Comparison of ENCODE assay signal across 10 mouse cellular contexts in genomic region chr6:33405562-33406275, GRCm38 (mm10).
DNase-seq lines count a peak whose midpoint lies in the region; ATAC-seq and TF ChIP-seq lines count a peak whose summit lies in the region.
"Had no signal": no experiment of that assay in that cellular context is flagged by ENCODE, and none has a peak within 500 bp of the region (broad histone marks: within the 10 kb centered on the region; RNA-seq: fewer than 3 reads in every experiment).

No protein-coding gene starts in this region.

- WGBS in forebrain, embryonic 15.5 days, result 29% methylated on average over 4 of the region's 4 CpGs
- 54% methylated on average over 4 of the region's 4 CpGs for WGBS in forebrain, embryonic 11.5 days
- WGBS in lung, embryonic 14.5 days, result 62% methylated on average over 4 of the region's 4 CpGs
- WGBS in neural tube, embryonic 15.5 days, result 58% methylated on average over 4 of the region's 4 CpGs

- DNase-seq in forebrain, embryonic 11.5 days (ENCODE audit: low spot score), result no peak
- DNase-seq in lung, embryonic 14.5 days, result peak; percentile 64
- DNase-seq in lung, adult 18-20 months, result no peak
- peak; percentile 81 for DNase-seq in brain, adult 2 months (ENCODE audit: low read depth, low spot score)
- DNase-seq in adrenal gland, postnatal 10 days, result no peak
- DNase-seq: liver, embryonic 13.5 days had no signal

- no peaks in the 10 kb centered on the region for H3K9me3 ChIP-seq in forebrain, embryonic 15.5 days
- no peaks in the 10 kb centered on the region for H3K9me3 ChIP-seq in forebrain, embryonic 11.5 days (ENCODE audit: control insufficient read depth, low read length)
- no peaks in the 10 kb centered on the region for H3K9me3 ChIP-seq in lung, embryonic 14.5 days (ENCODE audit: low read depth, low read length)
- H3K9me3 ChIP-seq in neural tube, embryonic 15.5 days (replicated peaks), result no peaks in the 10 kb centered on the region
- H3K9me3 ChIP-seq: heart, embryonic 15.5 days; liver, embryonic 13.5 days had no signal

- H3K27ac ChIP-seq in forebrain, embryonic 15.5 days (replicated peaks), result peak overlapping the region; percentile 64
- H3K27ac ChIP-seq in forebrain, embryonic 11.5 days (ENCODE audit: low read depth, low read length), result no peak overlapping the region
- H3K27ac ChIP-seq in lung, embryonic 14.5 days (ENCODE audit: low read depth), result no peak overlapping the region
- peak overlapping the region; percentile 28; the same call in 1 of the 2 replicates for H3K27ac ChIP-seq in neural tube, embryonic 15.5 days (replicated peaks)
- H3K27ac ChIP-seq: heart, embryonic 15.5 days; liver, embryonic 13.5 days had no signal

- TF ChIP-seq CTCF in lung, embryonic 14.5 days (IDR thresholded peaks at IDR 0.05; ENCODE audit: low read depth), result peak; percentile 54

- ATAC-seq in forebrain, embryonic 15.5 days (replicated peaks), result no peak; the same call in 1 of the 2 replicates
- no peak for ATAC-seq in forebrain, embryonic 11.5 days (replicated peaks; ENCODE audit: low FRiP score)
- no peak for ATAC-seq in lung, embryonic 14.5 days (ENCODE audit: insufficient read depth)
- no peak for ATAC-seq in neural tube, embryonic 15.5 days (ENCODE audit: low FRiP score)
- ATAC-seq in inflammation-experienced regulatory T-cells, adult 6 months, result no peak

- no peaks in the 10 kb centered on the region for H3K27me3 ChIP-seq in forebrain, embryonic 15.5 days
- H3K27me3 ChIP-seq in forebrain, embryonic 11.5 days (ENCODE audit: control insufficient read depth, insufficient read depth, low read length), result no peaks in the 10 kb centered on the region
- no peaks in the 10 kb centered on the region for H3K27me3 ChIP-seq in lung, embryonic 14.5 days (ENCODE audit: insufficient read depth, low read length)
- no peaks in the 10 kb centered on the region for H3K27me3 ChIP-seq in neural tube, embryonic 15.5 days (replicated peaks)
- H3K27me3 ChIP-seq: heart, embryonic 15.5 days; liver, embryonic 13.5 days had no signal

- no peaks in the 10 kb centered on the region for H3K36me3 ChIP-seq in forebrain, embryonic 15.5 days
- H3K36me3 ChIP-seq in forebrain, embryonic 11.5 days (ENCODE audit: control insufficient read depth, insufficient read depth, low read length), result no peaks in the 10 kb centered on the region
- H3K36me3 ChIP-seq in lung, embryonic 14.5 days (ENCODE audit: insufficient read depth), result no peaks in the 10 kb centered on the region
- no peaks in the 10 kb centered on the region for H3K36me3 ChIP-seq in neural tube, embryonic 15.5 days
- H3K36me3 ChIP-seq: heart, embryonic 15.5 days; liver, embryonic 13.5 days had no signal

- no peak overlapping the region for H3K9ac ChIP-seq in forebrain, embryonic 15.5 days (replicated peaks)
- no peak overlapping the region for H3K9ac ChIP-seq in forebrain, embryonic 11.5 days (ENCODE audit: low read length)
- no peak overlapping the region for H3K9ac ChIP-seq in lung, embryonic 14.5 days
- H3K9ac ChIP-seq in neural tube, embryonic 15.5 days (replicated peaks), result no peak overlapping the region
- H3K9ac ChIP-seq: heart, embryonic 15.5 days; liver, embryonic 13.5 days had no signal

- H3K4me2 ChIP-seq in forebrain, embryonic 15.5 days (replicated peaks), result no peak overlapping the region
- H3K4me2 ChIP-seq in forebrain, embryonic 11.5 days (ENCODE audit: low read depth, low read length, severe bottlenecking), result no peak overlapping the region
- H3K4me2 ChIP-seq in lung, embryonic 14.5 days, result no peak overlapping the region
- no peak overlapping the region for H3K4me2 ChIP-seq in neural tube, embryonic 15.5 days
- H3K4me2 ChIP-seq: heart, embryonic 15.5 days; liver, embryonic 13.5 days had no signal

- H3K4me3 ChIP-seq in forebrain, embryonic 15.5 days, result no peak overlapping the region
- H3K4me3 ChIP-seq in forebrain, embryonic 11.5 days (ENCODE audit: low read depth, low read length), result no peak overlapping the region
- no peak overlapping the region for H3K4me3 ChIP-seq in lung, embryonic 14.5 days (ENCODE audit: low read depth, low read length)
- no peak overlapping the region for H3K4me3 ChIP-seq in neural tube, embryonic 15.5 days (replicated peaks)
- H3K4me3 ChIP-seq: heart, embryonic 15.5 days; liver, embryonic 13.5 days had no signal

- peaks cover 14% of the 10 kb centered on the region for H3K4me1 ChIP-seq in forebrain, embryonic 15.5 days
- no peaks in the 10 kb centered on the region; the same call in 1 of the 2 replicates for H3K4me1 ChIP-seq in forebrain, embryonic 11.5 days (replicated peaks; ENCODE audit: control insufficient read depth, insufficient read depth, low read length)
- no peaks in the 10 kb centered on the region for H3K4me1 ChIP-seq in lung, embryonic 14.5 days (ENCODE audit: insufficient read depth)
- H3K4me1 ChIP-seq in neural tube, embryonic 15.5 days, result peaks cover 14% of the 10 kb centered on the region
- H3K4me1 ChIP-seq: heart, embryonic 15.5 days; liver, embryonic 13.5 days had no signal

Comparison
In these comparisons a context has a peak if more than half of its experiments do, and no peak if none do; other contexts are left out.
1. H3K27ac ChIP-seq: peak in forebrain, embryonic 15.5 days (single experiment) and neural tube, embryonic 15.5 days (single experiment); none in forebrain, embryonic 11.5 days (single experiment) and lung, embryonic 14.5 days (single experiment).
2. DNase-seq: peak in lung, embryonic 14.5 days (single experiment) and brain, adult 2 months (single experiment); none in forebrain, embryonic 11.5 days (single experiment), lung, adult 18-20 months (0 of 2) and adrenal gland, postnatal 10 days (single experiment).